Mouse (Mus musculus) hindlimb bud, embryonic 11.5 days (tissue): ENCODE measurements around the gene Gm20521.
"Not testable (repeated sequence)": the region's sequence is repeated elsewhere in the genome, so short reads cannot be mapped to it uniquely, and the experiment has no call there.

Experiments
- DNase-seq: peaks from one replicate; pipeline ENCODE4 v3.0.0-alpha.2; 2012; ENCODE audit warnings: low read depth, low spot score; ENCODE audit errors: extremely low spot score

The Gm20521 gene

GRCm38 (mm10) chr14:54935904-54936830, 52.9 kb downstream of the Gm20521 start, which contains the start of gene Cmtm5:
TSS of gene Cmtm5 (plus strand) at chr14:54936261.
- DNase-seq: no peak

- no peak for DNase-seq
Measured at GRCm38 (mm10) chr14:54936831-54937160, 53.6 kb downstream of the Gm20521 start.

GRCm38 (mm10) chr14:54937361-54938182, 54.3 kb downstream of the Gm20521 start:
- DNase-seq: no peak

GRCm38 (mm10) chr14:54938431-54939219, 55.4 kb downstream of the Gm20521 start:
- no peak for DNase-seq

GRCm38 (mm10) chr14:54939434-54940175, 56.4 kb downstream of the Gm20521 start:
- no peak for DNase-seq

- DNase-seq: no peak
Measured at GRCm38 (mm10) chr14:54940176-54940530, 56.9 kb downstream of the Gm20521 start.

- DNase-seq: no peak
Measured at GRCm38 (mm10) chr14:54941024-54941978, 58.1 kb downstream of the Gm20521 start.

GRCm38 (mm10) chr14:54942479-54942878, 59.2 kb downstream of the Gm20521 start:
- no peak for DNase-seq

GRCm38 (mm10) chr14:54943971-54944370, 60.7 kb downstream of the Gm20521 start:
- DNase-seq: no peak

- no peak for DNase-seq
Measured at GRCm38 (mm10) chr14:54944939-54945338, 61.7 kb downstream of the Gm20521 start.

GRCm38 (mm10) chr14:54945975-54946704, 62.9 kb downstream of the Gm20521 start:
- no peak for DNase-seq

GRCm38 (mm10) chr14:54947008-54947407, 63.8 kb downstream of the Gm20521 start:
- DNase-seq: not testable (repeated sequence)
